Mouse (Mus musculus): ENCODE data around the gene Robo1. TPM values are rescaled to one million over a fixed set of nuclear protein-coding genes. Genes with fewer than 3 reads are reported as not detected.

Robo1 gene
- polyA plus RNA-seq, 1 experiment from 2014 or later = not detected

- no peaks in the 10 kb centered on the region for H3K36me3 ChIP-seq (ENCODE audit: inconsistent target)
- 91% methylated on average over 21 of the region's 21 CpGs for WGBS (ENCODE audit: missing documents)
Observed at GRCm38 (mm10) chr16:72990376-72991167, 682.5 kb downstream of the Robo1 start.

GRCm38 (mm10) chr16:72993189-72993588, 685.1 kb downstream of the Robo1 start:
- Histone ChIP-seq H3K4me3 (ENCODE audit: inconsistent target) (no peak overlapping the region), H3K27ac (no peak overlapping the region), H3K36me3 (ENCODE audit: inconsistent target) (no peaks in the 10 kb centered on the region), H3K79me2 (ENCODE audit: inconsistent target) (no peaks in the 10 kb centered on the region)
- WGBS (ENCODE audit: missing documents) = 91% methylated on average over 8 of the region's 8 CpGs

More at GRCm38 (mm10) chr16:72990376-72991167, 682.5 kb downstream of the Robo1 start:
- Histone ChIP-seq H3K4me3 (ENCODE audit: inconsistent target) (no peak overlapping the region), H3K27ac (no peak overlapping the region), H3K79me2 (ENCODE audit: inconsistent target) (no peaks in the 10 kb centered on the region)

- H3K36me3 ChIP-seq (ENCODE audit: inconsistent target) = no peaks in the 10 kb centered on the region
- no peak overlapping the region for H3K4me3 ChIP-seq (ENCODE audit: inconsistent target)
- no peak overlapping the region for H3K27ac ChIP-seq
- no peaks in the 10 kb centered on the region for H3K79me2 ChIP-seq (ENCODE audit: inconsistent target)
- WGBS (ENCODE audit: missing documents) = 92% methylated on average over 10 of the region's 10 CpGs
Observed at GRCm38 (mm10) chr16:72993594-72993993, 685.5 kb downstream of the Robo1 start.

GRCm38 (mm10) chr16:72995251-72995954, 687.3 kb downstream of the Robo1 start:
- Histone ChIP-seq H3K27ac (no peak overlapping the region), H3K79me2 (ENCODE audit: inconsistent target) (no peaks in the 10 kb centered on the region), H3K36me3 (ENCODE audit: inconsistent target) (no peaks in the 10 kb centered on the region), H3K4me3 (ENCODE audit: inconsistent target) (no peak overlapping the region)
- WGBS (ENCODE audit: missing documents) = 43% methylated on average over 8 of the region's 8 CpGs

- H3K27ac ChIP-seq = no peak overlapping the region
- no peaks in the 10 kb centered on the region for H3K79me2 ChIP-seq (ENCODE audit: inconsistent target)
- 91% methylated on average over 10 of the region's 10 CpGs for WGBS (ENCODE audit: missing documents)
- H3K4me3 ChIP-seq (ENCODE audit: inconsistent target) = no peak overlapping the region
- H3K36me3 ChIP-seq (ENCODE audit: inconsistent target) = no peaks in the 10 kb centered on the region
Observed at GRCm38 (mm10) chr16:72995955-72996535, 687.9 kb downstream of the Robo1 start.

- 85% methylated on average over 6 of the region's 6 CpGs for WGBS (ENCODE audit: missing documents)
- Histone ChIP-seq H3K4me3 (ENCODE audit: inconsistent target) (no peak overlapping the region), H3K36me3 (ENCODE audit: inconsistent target) (no peaks in the 10 kb centered on the region), H3K79me2 (ENCODE audit: inconsistent target) (no peaks in the 10 kb centered on the region), H3K27ac (no peak overlapping the region)
Observed at GRCm38 (mm10) chr16:72998677-72999076, 690.6 kb downstream of the Robo1 start.

GRCm38 (mm10) chr16:73002685-73003084, 694.6 kb downstream of the Robo1 start:
- H3K27ac ChIP-seq = no peak overlapping the region
- H3K4me3 ChIP-seq (ENCODE audit: inconsistent target) = no peak overlapping the region
- no peaks in the 10 kb centered on the region for H3K36me3 ChIP-seq (ENCODE audit: inconsistent target)
- WGBS (ENCODE audit: missing documents) = 86% methylated on average over 4 of the region's 4 CpGs
- H3K79me2 ChIP-seq (ENCODE audit: inconsistent target) = no peaks in the 10 kb centered on the region

GRCm38 (mm10) chr16:73004601-73005000, 696.5 kb downstream of the Robo1 start:
- Histone ChIP-seq H3K36me3 (ENCODE audit: inconsistent target) (no peaks in the 10 kb centered on the region), H3K79me2 (ENCODE audit: inconsistent target) (no peaks in the 10 kb centered on the region), H3K4me3 (ENCODE audit: inconsistent target) (no peak overlapping the region), H3K27ac (no peak overlapping the region)
- 94% methylated on average over 11 of the region's 11 CpGs for WGBS (ENCODE audit: missing documents)

GRCm38 (mm10) chr16:73005831-73006230, 697.7 kb downstream of the Robo1 start:
- Histone ChIP-seq H3K4me3 (ENCODE audit: inconsistent target) (no peak overlapping the region), H3K27ac (no peak overlapping the region), H3K36me3 (ENCODE audit: inconsistent target) (no peaks in the 10 kb centered on the region), H3K79me2 (ENCODE audit: inconsistent target) (no peaks in the 10 kb centered on the region)
- WGBS (ENCODE audit: missing documents) = 85% methylated on average over 4 of the region's 4 CpGs

GRCm38 (mm10) chr16:73007434-73007833, 699.3 kb downstream of the Robo1 start:
- Histone ChIP-seq H3K36me3 (ENCODE audit: inconsistent target) (no peaks in the 10 kb centered on the region), H3K27ac (no peak overlapping the region), H3K79me2 (ENCODE audit: inconsistent target) (no peaks in the 10 kb centered on the region), H3K4me3 (ENCODE audit: inconsistent target) (no peak overlapping the region)
- WGBS (ENCODE audit: missing documents) = 60% methylated on average over 8 of the region's 8 CpGs

- Histone ChIP-seq H3K36me3 (ENCODE audit: inconsistent target) (no peaks in the 10 kb centered on the region), H3K79me2 (ENCODE audit: inconsistent target) (no peaks in the 10 kb centered on the region), H3K4me3 (ENCODE audit: inconsistent target) (no peak overlapping the region), H3K27ac (no peak overlapping the region)
- 49% methylated on average over 7 of the region's 7 CpGs for WGBS (ENCODE audit: missing documents)
Observed at GRCm38 (mm10) chr16:73011313-73011712, 703.2 kb downstream of the Robo1 start.

GRCm38 (mm10) chr16:73012926-73013325, 704.8 kb downstream of the Robo1 start:
- no peaks in the 10 kb centered on the region for H3K36me3 ChIP-seq (ENCODE audit: inconsistent target)
- H3K27ac ChIP-seq = no peak overlapping the region
- WGBS (ENCODE audit: missing documents) = 91% methylated on average over 11 of the region's 11 CpGs

GRCm38 (mm10) chr16:73014544-73014943, 706.4 kb downstream of the Robo1 start:
- Histone ChIP-seq H3K4me3 (ENCODE audit: inconsistent target) (no peak overlapping the region), H3K36me3 (ENCODE audit: inconsistent target) (no peaks in the 10 kb centered on the region), H3K79me2 (ENCODE audit: inconsistent target) (no peaks in the 10 kb centered on the region), H3K27ac (no peak overlapping the region)
- WGBS (ENCODE audit: missing documents) = 81% methylated on average over 7 of the region's 8 CpGs

More at GRCm38 (mm10) chr16:73012926-73013325, 704.8 kb downstream of the Robo1 start:
- Histone ChIP-seq H3K79me2 (ENCODE audit: inconsistent target) (no peaks in the 10 kb centered on the region), H3K4me3 (ENCODE audit: inconsistent target) (no peak overlapping the region)

GRCm38 (mm10) chr16:73015976-73016375, 707.9 kb downstream of the Robo1 start:
- Histone ChIP-seq H3K27ac (no peak overlapping the region), H3K79me2 (ENCODE audit: inconsistent target) (no peaks in the 10 kb centered on the region), H3K36me3 (ENCODE audit: inconsistent target) (no peaks in the 10 kb centered on the region), H3K4me3 (ENCODE audit: inconsistent target) (no peak overlapping the region)
- 82% methylated on average over 4 of the region's 4 CpGs for WGBS (ENCODE audit: missing documents)

- 83% methylated on average over 7 of the region's 7 CpGs for WGBS (ENCODE audit: missing documents)
Observed at GRCm38 (mm10) chr16:73016801-73017200, 708.7 kb downstream of the Robo1 start.

More at GRCm38 (mm10) chr16:73016801-73017200, 708.7 kb downstream of the Robo1 start:
- Histone ChIP-seq H3K4me3 (ENCODE audit: inconsistent target) (no peak overlapping the region), H3K27ac (no peak overlapping the region), H3K79me2 (ENCODE audit: inconsistent target) (no peaks in the 10 kb centered on the region), H3K36me3 (ENCODE audit: inconsistent target) (no peaks in the 10 kb centered on the region)

Data from macrophage (primary cell).